In genomic region chr16:35587046-35587779, GRCm38 (mm10) we compare ENCODE assay signal across 10 mouse cellular contexts. TPM values are rescaled to one million over a fixed set of nuclear protein-coding genes. Genes with fewer than 3 reads are reported as not detected.
A peak's percentile ranks its signal among the peaks of the same experiment; 100 is the strongest.
DNase-seq lines count a peak whose midpoint lies in the region; ATAC-seq and TF ChIP-seq lines count a peak whose summit lies in the region.
"Had no signal": no experiment of that assay in that cellular context is flagged by ENCODE, and none has a peak within 500 bp of the region (broad histone marks: within the 10 kb centered on the region; RNA-seq: fewer than 3 reads in every experiment).

No protein-coding gene starts in this region.

- peak; percentile 47 to 50 for DNase-seq in cerebellum, postnatal 10 days
- DNase-seq in cerebellum, adult 2 months, result no peak
- no peak for DNase-seq in lung, postnatal 4 days
- DNase-seq in limb, embryonic 10.5 days (ENCODE audit: low spot score), result no peak
- no peak for DNase-seq in urinary bladder, adult 2 months (ENCODE audit: low spot score)
- no peak for DNase-seq in spleen, postnatal 14 days (ENCODE audit: low spot score in 2 of 2)
- DNase-seq: spleen, adult 18-20 months had no signal

- H3K9me3 ChIP-seq in lung, embryonic 15.5 days, result no peaks in the 10 kb centered on the region
- H3K9me3 ChIP-seq in limb, embryonic 10.5 days (replicated peaks), result no peaks in the 10 kb centered on the region
- no peaks in the 10 kb centered on the region for H3K9me3 ChIP-seq in stomach, embryonic 14.5 days (ENCODE audit: control insufficient read depth, low read depth, low read length)

- no peaks in the 10 kb centered on the region for H3K27me3 ChIP-seq in cerebellum, adult 2 months (ENCODE audit: control insufficient read depth, insufficient read depth, low read length)
- H3K27me3 ChIP-seq in lung, embryonic 15.5 days, result no peaks in the 10 kb centered on the region
- peaks cover 29% of the 10 kb centered on the region for H3K27me3 ChIP-seq in limb, embryonic 10.5 days (ENCODE audit: low read depth, poor library complexity, severe bottlenecking)
- no peaks in the 10 kb centered on the region for H3K27me3 ChIP-seq in stomach, embryonic 14.5 days (ENCODE audit: control insufficient read depth, insufficient read depth, low read length)
- H3K27me3 ChIP-seq: Patski had no signal

- no peak overlapping the region for H3K9ac ChIP-seq in lung, embryonic 15.5 days
- no peak overlapping the region for H3K9ac ChIP-seq in stomach, embryonic 14.5 days (replicated peaks; ENCODE audit: low read depth, low read length)

- H3K4me2 ChIP-seq in lung, embryonic 15.5 days, result peak overlapping the region; percentile 52; the same call in 1 of the 2 replicates
- peak overlapping the region; percentile 17; the same call in 1 of the 2 replicates for H3K4me2 ChIP-seq in stomach, embryonic 14.5 days (replicated peaks; ENCODE audit: low read depth, low read length)

- TF ChIP-seq POLR2A in cerebellum, adult 2 months (IDR thresholded peaks at IDR 0.05; ENCODE audit: borderline replicate concordance, insufficient read depth, low read length), result no peak

- H3K4me1 ChIP-seq in cerebellum, adult 2 months (ENCODE audit: control insufficient read depth, insufficient read depth, low read length), result peaks cover 3% of the 10 kb centered on the region; the same call in 1 of the 2 replicates
- H3K4me1 ChIP-seq in lung, embryonic 15.5 days, result peaks cover 26% of the 10 kb centered on the region
- peaks cover 49% of the 10 kb centered on the region for H3K4me1 ChIP-seq in limb, embryonic 10.5 days
- peaks cover 21% of the 10 kb centered on the region for H3K4me1 ChIP-seq in stomach, embryonic 14.5 days (ENCODE audit: control insufficient read depth, insufficient read depth, low read length)

- no peak for TF ChIP-seq CTCF in cerebellum, adult 2 months (IDR thresholded peaks at IDR 0.05; ENCODE audit: borderline replicate concordance, insufficient read depth, low read depth, low read length)

- no peak for ATAC-seq in lung, embryonic 15.5 days (ENCODE audit: borderline replicate concordance, extremely low read depth, low FRiP score, low TSS enrichment)
- ATAC-seq in stomach, embryonic 14.5 days (ENCODE audit: insufficient number of reproducible peaks, insufficient read depth, low FRiP score, low read depth), result no peak
- ATAC-seq: Patski had no signal

- no peaks in the 10 kb centered on the region for H3K36me3 ChIP-seq in lung, embryonic 15.5 days
- H3K36me3 ChIP-seq in limb, embryonic 10.5 days, result no peaks in the 10 kb centered on the region
- H3K36me3 ChIP-seq in stomach, embryonic 14.5 days (ENCODE audit: control insufficient read depth, insufficient read depth, low read length), result no peaks in the 10 kb centered on the region

- whole genome bisulfite sequencing in cerebellum, adult 2 months, result 87% methylated on average over 8 of the region's 8 CpGs
- 62% methylated on average over 8 of the region's 8 CpGs for WGBS in lung, embryonic 15.5 days
- 71% methylated on average over 8 of the region's 8 CpGs for WGBS in limb, embryonic 10.5 days
- WGBS in stomach, embryonic 14.5 days, result 69% methylated on average over 8 of the region's 8 CpGs

- H3K4me3 ChIP-seq in cerebellum, adult 2 months (replicated peaks; ENCODE audit: insufficient read depth, low read depth, low read length), result no peak overlapping the region
- H3K4me3 ChIP-seq in lung, embryonic 15.5 days, result no peak overlapping the region
- H3K4me3 ChIP-seq in limb, embryonic 10.5 days, result no peak overlapping the region
- H3K4me3 ChIP-seq in stomach, embryonic 14.5 days (ENCODE audit: low read depth, low read length), result no peak overlapping the region

- no peak overlapping the region for H3K27ac ChIP-seq in cerebellum, adult 2 months (ENCODE audit: insufficient read depth, low read length)
- H3K27ac ChIP-seq in lung, embryonic 15.5 days, result no peak overlapping the region
- H3K27ac ChIP-seq in limb, embryonic 10.5 days, result peak overlapping the region; percentile 79
- H3K27ac ChIP-seq in stomach, embryonic 14.5 days (ENCODE audit: low read length), result no peak overlapping the region

RNA-seq across cellular contexts. Expression of gene Sema5b, which starts 46.3 kb away (rescaled TPM):
- polyA plus RNA-seq in cerebellum, adult 2 months (2012; rRNA removed), result 10.7 and 13.5 TPM in 2 replicates
- polyA plus RNA-seq in lung, embryonic 15.5 days (2015; fragmentation: Nextera tagmentation; extraction: Ambion mirVana), result 3.2 and 4.5 TPM in 2 replicates
- polyA plus RNA-seq in limb, embryonic 10.5 days (2016; fragmentation: Nextera tagmentation; extraction: Ambion mirVana), result 2.0 and 3.4 TPM in 2 replicates
- 5.2 and 6.1 TPM in 2 replicates for polyA plus RNA-seq in stomach, embryonic 14.5 days (2014; fragmentation: Nextera tagmentation; extraction: Ambion mirVana)
- 0.59 and 1.9 TPM in 2 replicates for polyA plus RNA-seq in urinary bladder, adult 2 months (2012; rRNA removed)

Comparison
In these comparisons a context has a peak if more than half of its experiments do, and no peak if none do; other contexts are left out.
1. DNase-seq: peak in cerebellum, postnatal 10 days (2 of 2); none in cerebellum, adult 2 months (0 of 2), lung, postnatal 4 days (0 of 2), limb, embryonic 10.5 days (single experiment), urinary bladder, adult 2 months (single experiment) and spleen, postnatal 14 days (0 of 2).